Mouse (Mus musculus) left cerebral cortex, postnatal 14 days (tissue): ENCODE measurements around the gene Stk24. TPM values are rescaled to one million over a fixed set of nuclear protein-coding genes. Genes with fewer than 3 reads are reported as not detected.
"Not testable (repeated sequence)": the region's sequence is repeated elsewhere in the genome, so short reads cannot be mapped to it uniquely, and the experiment has no call there.

Experiments used
- DNase-seq, 2 experiments: peaks; one replicate each; pipeline ENCODE4 v3.0.0; 2021 to 2022; ENCODE audit warnings: low spot score in 2 of 2, mixed read lengths in 1 of 2
- intact Hi-C: fragments of 180-260 bp; cut with DNase I; formaldehyde crosslinking; loops from one replicate; pipeline ENCODE4 v1.15.1; 2025
- long read RNA-seq, 2 experiments: library from polyadenylated mRNA; stranded (forward); transcript quantifications; one replicate each; pipeline ENCODE4 v2.0.0; 2021
- total RNA-seq, 2 experiments: library from RNA; stranded (reverse); gene quantifications; 2 replicates each; pipeline ENCODE4 v1.2.3; 2021

Gene Stk24
- total RNA-seq: 10 to 100 TPM; 49.5 to 50.0 TPM
- long read RNA-seq, experiment 1, transcript Stk24-201 (11 exons, 2,676 nt): major isoform, 9 of 27 reads
- long read RNA-seq, experiment 1, partial matches to known transcripts: 1 of 27 reads
- long read RNA-seq, experiment 1, other reads (novel, unspliced or antisense): 17 of 27 reads
- long read RNA-seq, experiment 2, transcript Stk24-201 (11 exons, 2,676 nt): major isoform, 14 of 30 reads
- long read RNA-seq, experiment 2, partial matches to known transcripts: 2 of 30 reads
- long read RNA-seq, experiment 2, other reads (novel, unspliced or antisense): 14 of 30 reads

DNA sequence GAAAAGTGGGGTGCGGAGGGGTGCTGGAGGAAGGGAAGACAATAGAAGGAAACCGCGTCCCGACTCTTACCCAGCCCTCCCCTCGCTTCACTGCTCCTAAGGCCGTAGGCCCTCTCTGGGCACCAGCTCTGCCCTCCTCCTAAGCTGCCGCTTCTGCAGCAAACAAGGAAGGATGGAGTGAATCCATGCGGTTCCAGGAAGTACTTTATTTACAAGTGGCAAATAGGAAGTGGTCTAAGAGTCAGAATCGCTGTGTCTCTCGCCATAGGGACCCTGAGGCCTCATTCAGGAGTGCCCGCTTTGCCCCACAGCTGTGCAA lies at the start of gene Stk24:
TSS of gene Stk24 (minus strand) at position 185 of the 319 bp plus-strand sequence.
- intact Hi-C loops: loop anchor here (5.0 kb wide), 1 partner anchor 92 kb away; no protein-coding TSS in a partner anchor
- DNase-seq: no peak

DNA sequence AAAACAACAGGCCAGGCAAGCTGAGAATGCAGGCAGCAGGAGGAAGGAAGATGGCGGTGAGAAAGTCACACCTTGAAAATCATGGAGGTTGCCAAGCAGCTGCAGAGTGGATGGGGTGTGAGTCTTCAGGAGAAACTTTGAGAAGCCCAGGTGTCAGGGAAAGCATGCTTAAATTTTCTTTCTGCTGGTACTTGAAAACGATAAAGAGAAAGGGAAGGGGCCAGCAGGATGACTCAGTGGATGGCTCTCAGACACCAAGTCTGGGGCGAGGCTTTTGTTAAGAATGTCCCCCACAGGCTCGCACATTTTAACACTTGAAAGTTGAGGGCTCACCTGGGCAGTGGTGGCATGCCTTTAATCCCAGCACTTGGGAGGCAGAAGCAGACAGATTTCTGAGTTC lies 48.3 kb upstream of the Stk24 start:
- no peak for DNase-seq
- intact Hi-C loops: no loop called here

DNA sequence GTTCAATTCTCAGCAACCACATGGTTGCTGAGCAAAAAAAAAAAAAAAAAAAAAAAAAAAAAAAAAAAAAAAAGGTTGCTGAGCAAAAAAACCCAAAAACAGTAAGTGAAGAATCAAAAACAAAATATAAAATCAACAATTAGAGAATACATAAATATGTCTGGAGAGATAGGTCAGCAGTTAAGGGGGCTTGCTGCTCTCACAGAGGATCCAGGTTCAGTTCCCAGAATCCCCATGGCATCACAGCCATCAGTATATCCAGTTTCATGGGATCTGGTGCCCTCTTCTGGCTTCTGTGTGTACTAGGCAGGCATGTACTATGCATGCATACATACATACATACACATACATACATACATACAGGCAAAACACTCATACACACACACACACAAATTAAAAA lies 46.9 kb upstream of the Stk24 start:
- intact Hi-C loops: no loop called here
- no peak for DNase-seq

GRCm38 (mm10) chr14:121425004-121425793 lies 45.4 kb upstream of the Stk24 start:
- intact Hi-C loops: no loop called here
- no peak for DNase-seq

DNA sequence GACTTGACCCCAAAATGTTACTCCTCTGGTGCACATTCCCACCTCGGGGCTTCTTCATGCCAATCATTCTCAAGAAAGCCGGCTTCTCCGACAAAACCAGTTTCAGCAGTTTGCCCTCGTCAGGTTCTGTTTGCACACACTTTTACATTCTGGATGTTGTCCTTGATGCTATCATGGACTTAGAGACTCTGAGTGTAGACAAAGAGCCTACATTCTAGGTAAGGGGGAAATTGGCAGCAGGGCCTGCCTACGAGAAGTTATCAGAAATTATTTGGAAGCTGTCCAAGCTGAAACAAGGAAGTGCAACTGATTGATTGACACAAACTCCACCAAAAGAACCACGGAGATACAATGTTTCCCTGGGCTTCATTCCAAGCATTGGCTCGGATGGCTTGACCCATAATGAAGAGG lies 43.5 kb upstream of the Stk24 start:
- no peak for DNase-seq
- intact Hi-C loops: no loop called here

DNA sequence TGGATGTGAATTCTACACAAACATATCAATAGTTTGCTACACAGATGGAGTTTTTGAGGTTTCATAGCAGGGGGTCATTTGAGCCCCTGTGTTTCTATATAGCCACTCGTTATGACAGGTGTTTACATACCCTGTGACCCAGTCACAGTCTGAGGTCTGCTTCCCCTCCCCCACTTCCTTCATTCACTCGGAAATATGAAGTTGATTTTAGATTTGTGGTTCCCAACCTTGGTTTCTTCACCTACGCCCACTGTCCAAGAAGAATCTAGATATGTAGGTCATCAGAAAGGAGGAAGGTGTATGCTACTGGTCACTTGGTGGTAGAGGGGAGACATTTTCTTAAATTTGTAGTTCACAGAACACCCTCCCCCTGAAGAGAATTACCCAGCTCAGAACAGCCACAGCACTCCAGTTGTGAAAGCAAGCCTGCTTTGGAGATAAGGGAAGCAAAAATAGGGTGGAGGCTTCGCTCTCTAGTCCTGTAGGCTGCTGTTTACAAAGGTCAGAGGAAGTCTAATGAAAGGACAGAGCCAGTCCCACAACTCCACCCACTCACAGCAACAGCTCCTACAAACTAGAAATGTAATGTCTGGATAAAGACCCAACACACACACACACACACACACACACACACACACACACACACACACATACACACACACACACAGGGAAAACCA lies 43.0 kb upstream of the Stk24 start:
- intact Hi-C loops: no loop called here
- DNase-seq: no peak

- DNase-seq: no peak
- intact Hi-C loops: no loop called here
Measured at GRCm38 (mm10) chr14:121422000-121422399, 42.2 kb upstream of the Stk24 start.

DNA sequence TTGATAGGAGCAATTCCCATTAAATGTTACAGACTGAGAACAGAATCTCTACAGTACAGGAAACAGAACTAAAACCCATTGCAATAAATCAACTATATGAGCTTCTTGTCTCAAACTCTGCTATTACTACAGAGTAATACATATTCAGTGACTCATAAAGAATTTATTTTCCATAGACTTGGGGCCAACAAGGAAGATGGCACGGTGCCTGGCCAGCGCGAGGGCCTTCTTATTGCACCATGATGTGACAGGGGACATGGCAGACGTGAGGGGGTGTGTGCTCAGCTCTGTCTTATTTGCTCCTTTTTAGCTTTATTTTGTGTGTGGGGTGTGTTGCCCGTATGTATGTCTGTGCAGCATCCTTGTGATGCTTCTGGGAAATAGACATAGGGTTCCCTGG lies 37.8 kb upstream of the Stk24 start:
- intact Hi-C loops: no loop called here
- DNase-seq: peak in 1 of 2 experiments; percentile 12

DNA sequence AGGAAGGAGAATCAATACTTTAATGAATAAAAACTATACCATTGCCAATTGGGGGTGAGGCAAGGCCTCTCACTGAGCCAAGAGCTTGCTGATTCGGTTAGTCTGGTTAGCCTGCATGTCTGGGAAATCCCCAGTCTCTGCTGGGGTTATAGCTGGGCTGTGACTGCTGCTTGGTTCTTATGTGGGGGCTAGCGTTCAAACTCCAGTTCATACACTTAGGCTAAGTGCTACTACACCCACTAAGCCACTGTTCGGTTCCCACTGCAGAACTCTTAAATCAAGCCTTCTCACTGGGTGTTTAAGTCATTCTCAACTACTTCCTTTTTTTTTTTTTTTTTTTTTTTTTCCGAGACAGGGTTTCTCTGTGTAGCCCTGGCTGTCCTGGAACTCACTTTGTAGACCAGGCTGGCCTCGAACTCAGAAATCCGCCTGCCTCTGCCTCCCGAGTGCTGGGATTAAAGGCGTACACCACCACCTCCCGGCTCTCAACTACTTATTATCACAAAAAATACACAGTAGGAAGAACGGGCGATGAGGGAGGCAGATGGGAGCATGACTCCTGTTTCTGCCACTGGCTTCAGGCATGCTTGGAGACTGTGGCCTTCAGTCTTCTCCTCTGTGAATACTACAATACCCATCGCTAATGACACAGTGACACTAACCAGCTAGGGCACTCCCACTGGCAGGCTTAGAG lies 37.0 kb upstream of the Stk24 start:
- DNase-seq: no peak
- intact Hi-C loops: no loop called here

- DNase-seq: no peak
- intact Hi-C loops: no loop called here
Measured at GRCm38 (mm10) chr14:121414635-121415241, 34.9 kb upstream of the Stk24 start.

DNA sequence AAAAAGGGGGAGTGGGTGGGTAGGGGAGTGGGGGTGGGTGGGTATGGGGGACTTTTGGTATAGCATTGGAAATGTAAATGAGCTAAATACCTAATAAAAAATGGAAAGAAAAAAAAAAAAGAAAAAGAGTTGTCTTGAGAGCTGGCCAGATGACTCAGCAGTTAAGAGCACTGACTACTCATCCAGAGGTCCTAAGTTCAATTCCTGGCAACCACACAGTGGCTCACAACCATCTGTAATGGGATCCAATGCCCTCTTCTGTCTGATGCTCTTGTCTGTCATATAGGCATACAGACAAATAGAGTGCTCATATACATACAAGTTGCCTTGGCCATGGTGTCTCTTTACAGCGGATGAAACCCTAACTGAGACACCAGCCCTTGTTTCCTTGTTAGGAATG lies 33.9 kb upstream of the Stk24 start:
- intact Hi-C loops: not testable (repeated sequence)

GRCm38 (mm10) chr14:121408944-121409343 lies 29.1 kb upstream of the Stk24 start:
- intact Hi-C loops: no loop called here
- no peak for DNase-seq

More for the DNA sequence above, 33.9 kb upstream of the Stk24 start:
- not testable (repeated sequence) for DNase-seq

- intact Hi-C loops: no loop called here
- DNase-seq: no peak
Measured at GRCm38 (mm10) chr14:121406943-121407342, 27.1 kb upstream of the Stk24 start.

DNA sequence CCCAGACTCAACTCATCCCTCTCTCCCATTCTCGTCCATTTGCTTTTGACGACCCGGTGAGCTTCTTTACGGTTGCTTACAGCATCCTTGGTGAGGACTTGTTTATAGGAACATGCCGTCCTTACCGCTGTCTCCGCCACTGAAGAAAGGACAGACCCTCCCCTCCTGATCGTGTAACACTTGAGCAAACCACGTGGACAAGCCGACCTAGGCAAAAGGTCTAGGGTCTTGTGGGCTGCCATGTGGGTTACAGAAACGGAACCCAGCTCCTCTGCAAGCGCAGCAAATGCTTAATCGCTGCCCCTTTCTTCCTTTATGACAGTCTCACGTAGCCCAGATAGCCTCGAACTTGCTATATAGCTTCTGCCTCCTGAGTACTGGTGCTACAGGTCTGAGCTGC lies 25.7 kb upstream of the Stk24 start:
- no peak for DNase-seq
- intact Hi-C loops: no loop called here

DNA sequence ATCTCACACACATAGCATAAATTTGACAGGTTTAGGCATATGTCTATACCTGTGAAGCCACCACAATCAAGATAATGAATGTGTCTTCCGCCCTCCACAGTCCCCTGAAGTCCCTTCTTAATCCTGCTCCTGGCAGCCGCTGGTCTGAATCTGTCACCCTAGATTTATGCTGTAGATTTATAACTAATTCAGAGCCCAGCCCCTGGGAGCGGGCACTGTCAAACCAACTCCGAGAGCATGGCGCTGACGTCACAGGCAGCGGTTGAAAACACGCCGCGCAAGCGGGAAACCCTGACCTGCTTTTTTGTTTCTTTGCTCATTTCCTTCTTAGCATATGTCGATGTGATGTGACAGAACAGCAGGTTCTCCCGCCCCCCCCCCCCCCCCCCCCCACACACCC lies 25.3 kb upstream of the Stk24 start:
- no peak for DNase-seq
- intact Hi-C loops: no loop called here

- intact Hi-C loops: no loop called here
- DNase-seq: no peak
Measured at GRCm38 (mm10) chr14:121399676-121400075, 19.9 kb upstream of the Stk24 start.

GRCm38 (mm10) chr14:121397471-121397870 lies 17.7 kb upstream of the Stk24 start:
- intact Hi-C loops: no loop called here
- no peak for DNase-seq

- intact Hi-C loops: no loop called here
- no peak for DNase-seq
Measured at GRCm38 (mm10) chr14:121395125-121395524, 15.3 kb upstream of the Stk24 start.

GRCm38 (mm10) chr14:121391927-121392326 lies 12.1 kb upstream of the Stk24 start:
- intact Hi-C loops: no loop called here
- DNase-seq: no peak
